Mouse (Mus musculus): ENCODE results near the gene Slc35d3. TPM values are rescaled to one million over a fixed set of nuclear protein-coding genes. Genes with fewer than 3 reads are reported as not detected.

Gene Slc35d3
- not detected for polyA plus RNA-seq (2014; fragmentation: Illumina TruSeq; extraction: RNeasy Lipid Tissue Mini Kit (QIAGEN cat#74804); ENCODE audit: low read depth, low replicate concordance)

DNA sequence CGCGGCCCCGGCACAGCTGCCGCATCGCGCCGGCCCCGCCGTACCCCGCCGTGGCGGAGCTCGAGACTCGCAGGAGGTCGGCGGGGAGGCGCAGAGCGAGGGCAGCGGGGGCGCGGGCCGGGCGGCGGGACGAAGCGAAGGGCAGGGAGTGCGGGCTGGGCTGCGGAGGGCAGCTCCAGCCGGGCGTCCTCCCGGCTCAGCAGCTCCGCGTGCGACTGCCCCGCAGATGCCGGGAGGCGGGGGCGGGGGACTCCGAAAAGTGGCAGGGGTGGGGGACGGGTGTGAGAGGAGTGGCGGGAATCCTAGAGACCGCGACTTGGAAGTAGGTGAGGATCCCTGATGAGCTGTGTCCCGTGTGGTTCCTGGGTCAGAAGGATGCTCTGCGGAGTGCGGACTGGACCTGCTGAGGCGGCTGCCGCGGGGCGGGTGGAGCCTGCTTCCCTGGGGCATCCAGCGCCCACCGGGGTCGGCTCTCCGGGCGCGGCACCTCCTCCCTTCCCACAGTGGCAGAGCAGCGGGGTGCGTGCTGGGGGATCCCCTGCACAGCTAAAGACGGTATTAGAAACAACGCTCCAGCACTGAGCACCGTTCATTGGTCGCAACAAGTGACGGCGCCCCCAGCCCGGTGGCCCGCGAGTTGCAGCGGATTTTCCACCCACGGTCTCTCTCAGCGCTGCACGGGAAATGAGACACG, at the start of gene Slc35d3:
Slc35d3 (minus strand) TSS at position 462 of the 694 bp plus-strand sequence.

Other genes with a start within 250 kb of the Slc35d3 start
- gene Il22ra2, start 229.5 kb downstream of the Slc35d3 start, polyA plus RNA-seq (2014; fragmentation: Illumina TruSeq; extraction: RNeasy Lipid Tissue Mini Kit (QIAGEN cat#74804); ENCODE audit: low read depth, low replicate concordance) = not detected
- 1.8 TPM for gene Il20ra, start 138.9 kb downstream of the Slc35d3 start, polyA plus RNA-seq (2014; fragmentation: Illumina TruSeq; extraction: RNeasy Lipid Tissue Mini Kit (QIAGEN cat#74804); ENCODE audit: low read depth, low replicate concordance)
- 17.2 TPM for gene Pex7, start 56.2 kb upstream of the Slc35d3 start, polyA plus RNA-seq (2014; fragmentation: Illumina TruSeq; extraction: RNeasy Lipid Tissue Mini Kit (QIAGEN cat#74804); ENCODE audit: low read depth, low replicate concordance)
- gene Map3k5, start 83.0 kb upstream of the Slc35d3 start, polyA plus RNA-seq (2014; fragmentation: Illumina TruSeq; extraction: RNeasy Lipid Tissue Mini Kit (QIAGEN cat#74804); ENCODE audit: low read depth, low replicate concordance) = 2.6 TPM

Data from testis, adult 10 weeks (tissue).